Mouse (Mus musculus) neural tube, embryonic 11.5 days (tissue): ENCODE results near the gene Bag5. TPM values are rescaled to one million over a fixed set of nuclear protein-coding genes. Genes with fewer than 3 reads are reported as not detected.
A peak's percentile ranks its signal among the peaks of the same experiment; 100 is the strongest.

ENCODE experiments used
- ATAC-seq: fragments of 200-750 bp; cut with Nextera tagmentation; 2 replicates; pipeline ENCODE4 v1.8.0; 2017; ENCODE audit warnings: moderate number of reproducible peaks, mild to moderate bottlenecking, moderate TSS enrichment, moderate library complexity; ENCODE audit not compliant: insufficient read depth, low FRiP score, low TSS enrichment
- DNase-seq: peaks from one replicate; pipeline ENCODE4 v3.0.0-alpha.2; 2015; ENCODE audit warnings: low spot score
- H3K27ac ChIP-seq: fragments of 300-500 bp; sonication (generic); 2 replicates; pipeline ENCODE4 v1.5.1; 2014; ENCODE audit warnings: low read depth, mild to moderate bottlenecking, low read length
- H3K27me3 ChIP-seq: fragments of 300-500 bp; sonication (generic); 2 replicates; pipeline ENCODE4 v1.6.1; 2014; ENCODE audit warnings: mild to moderate bottlenecking, low read length, mixed read lengths; ENCODE audit not compliant: control insufficient read depth, insufficient read depth
- H3K36me3 ChIP-seq: fragments of 300-500 bp; sonication (generic); 2 replicates; pipeline ENCODE4 v1.6.1; 2014; ENCODE audit warnings: mild to moderate bottlenecking, low read length, moderate library complexity, mixed read lengths; ENCODE audit not compliant: control insufficient read depth, insufficient read depth
- H3K4me1 ChIP-seq: fragments of 300-500 bp; sonication (generic); 2 replicates; pipeline ENCODE4 v1.6.1; 2014; ENCODE audit warnings: low read length, mixed read lengths; ENCODE audit not compliant: control insufficient read depth, insufficient read depth
- H3K4me2 ChIP-seq: fragments of 300-500 bp; sonication (generic); 2 replicates; pipeline ENCODE4 v1.6.1; 2014; ENCODE audit warnings: low read depth, mild to moderate bottlenecking, moderate library complexity
- H3K4me3 ChIP-seq: fragments of 300-500 bp; sonication (generic); 2 replicates; pipeline ENCODE4 v1.5.1; 2014; ENCODE audit warnings: low read depth, low read length
- H3K9ac ChIP-seq: fragments of 300-500 bp; sonication (generic); 2 replicates; pipeline ENCODE4 v1.6.1; 2014; ENCODE audit warnings: mild to moderate bottlenecking, low read length
- H3K9me3 ChIP-seq: fragments of 300-500 bp; sonication (generic); 2 replicates; pipeline ENCODE4 v1.6.1; 2016; ENCODE audit warnings: low read length; ENCODE audit not compliant: control insufficient read depth
- WGBS: fragments of 180-500 bp; shearing (Covaris S2); extraction: QIAGEN DNeasy Blood & Tissue Kit; methylation state at CpG from one replicate; pipeline ENCODE4 v1.1.7; 2014; 5-methylcytosine and 5-hydroxymethylcytosine counted together
- polyA plus RNA-seq: library from polyadenylated mRNA; unstranded; fragments of >200 nt; fragmentation: Nextera tagmentation; extraction: Ambion mirVana; gene quantifications from 2 replicates; pipeline ENCODE4 v1.2.1, GENCODE M21; 2014

The Bag5 gene
- polyA plus RNA-seq, 1 experiment from 2014 or later: 60.0 TPM

DNA sequence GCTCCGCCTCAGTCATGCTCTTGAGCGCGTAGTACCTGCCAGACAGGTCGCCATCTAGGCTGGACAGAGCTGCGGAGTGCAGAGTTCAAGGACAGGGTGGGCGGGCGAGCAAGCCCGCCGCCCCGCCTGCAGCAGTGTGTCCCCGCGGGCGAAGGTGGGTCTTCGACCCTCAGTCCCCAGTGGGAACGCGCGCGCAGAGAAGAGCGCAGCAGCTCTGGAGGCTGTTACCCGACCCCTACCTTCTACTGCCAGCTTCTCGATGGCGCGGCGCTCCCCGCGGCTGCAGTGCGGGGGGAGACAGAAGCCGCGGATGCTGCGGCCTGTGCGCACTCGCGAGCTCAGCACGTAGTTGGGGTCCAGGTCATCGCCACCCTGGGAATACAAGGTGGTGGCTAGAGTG, 42.1 kb downstream of the Bag5 start:
- WGBS: under 1% methylated on average over 35 of the region's 35 CpGs
- Histone ChIP-seq H3K4me1 (peaks cover 14% of the 10 kb centered on the region), H3K9ac (peak overlapping the region; percentile 71), H3K9me3 (no peaks in the 10 kb centered on the region), H3K36me3 (no peaks in the 10 kb centered on the region), H3K27me3 (peaks cover 6% of the 10 kb centered on the region), H3K27ac (peak overlapping the region; percentile 78), H3K4me3 (peak overlapping the region; percentile 83), H3K4me2 (peak overlapping the region; percentile 88)
- ATAC-seq (no peak), DNase-seq (peak; percentile 35)

DNA sequence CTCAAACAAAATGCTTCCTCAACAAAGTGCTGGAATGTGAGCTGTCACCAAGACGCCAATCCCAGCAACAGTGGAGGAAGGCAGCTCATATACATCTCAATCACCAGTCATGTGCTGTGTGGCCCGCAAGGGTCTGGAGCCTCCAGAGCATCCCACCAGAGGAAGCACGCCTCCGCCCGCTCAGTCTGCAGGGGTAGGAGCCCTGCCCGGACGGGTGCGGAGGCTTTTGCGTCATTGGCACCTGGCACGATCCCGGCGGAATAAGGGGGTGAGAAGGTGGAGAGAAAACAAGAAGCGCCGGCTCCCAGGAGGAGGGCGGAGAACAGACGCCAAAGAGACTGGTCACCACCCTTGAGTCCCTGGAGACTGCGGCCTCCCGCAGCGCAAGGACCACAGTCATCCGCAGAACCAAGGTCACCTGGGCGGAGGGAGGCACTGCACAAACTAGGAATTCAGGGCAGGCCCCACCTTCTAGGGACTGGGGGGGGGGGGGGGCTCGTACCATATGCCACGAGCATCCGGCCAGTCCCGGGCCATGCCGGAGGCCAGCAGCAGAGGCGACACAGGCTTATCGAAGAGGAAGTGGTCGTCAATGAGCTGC, 42.6 kb downstream of the Bag5 start:
- peak; percentile 46 for DNase-seq

DNA sequence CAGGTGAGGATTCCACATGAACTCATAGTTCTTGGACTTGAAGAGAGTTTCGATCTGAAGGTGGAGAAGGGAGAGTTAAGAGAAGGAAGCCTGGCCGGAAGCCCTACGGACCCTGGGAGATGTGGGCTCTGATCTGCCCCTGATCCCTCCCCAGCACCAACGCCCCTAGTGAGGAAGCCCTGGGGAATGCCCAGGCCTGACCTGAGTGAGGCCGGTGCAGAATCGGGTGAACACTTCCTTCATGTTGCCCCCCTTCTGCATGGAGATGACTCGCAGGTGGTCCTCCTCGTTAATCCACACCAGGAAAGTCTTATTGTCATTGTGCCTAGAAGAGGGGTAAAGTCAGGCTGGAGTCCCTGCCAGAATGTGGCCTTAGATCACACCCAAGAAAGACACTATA, 43.1 kb downstream of the Bag5 start:
- Histone ChIP-seq H3K36me3 (no peaks in the 10 kb centered on the region), H3K4me3 (peak overlapping the region; percentile 83), H3K27me3 (peaks cover 6% of the 10 kb centered on the region), H3K4me2 (peak overlapping the region; percentile 88), H3K27ac (no peak overlapping the region), H3K9ac (peak overlapping the region; percentile 71), H3K4me1 (peaks cover 14% of the 10 kb centered on the region), H3K9me3 (no peaks in the 10 kb centered on the region)
- 42% methylated on average over 8 of the region's 8 CpGs for WGBS
- ATAC-seq (no peak), DNase-seq (no peak)

More for the DNA sequence above, 42.6 kb downstream of the Bag5 start:
- Histone ChIP-seq H3K27me3 (peaks cover 6% of the 10 kb centered on the region), H3K4me1 (peaks cover 14% of the 10 kb centered on the region), H3K9me3 (no peaks in the 10 kb centered on the region), H3K36me3 (no peaks in the 10 kb centered on the region), H3K9ac (peak overlapping the region; percentile 71), H3K4me2 (peak overlapping the region; percentile 88), H3K27ac (peak overlapping the region; percentile 29; the same call in 1 of the 2 replicates), H3K4me3 (peak overlapping the region; percentile 83)
- no peak for ATAC-seq
- WGBS: 5% methylated on average over 21 of the region's 29 CpGs

DNA sequence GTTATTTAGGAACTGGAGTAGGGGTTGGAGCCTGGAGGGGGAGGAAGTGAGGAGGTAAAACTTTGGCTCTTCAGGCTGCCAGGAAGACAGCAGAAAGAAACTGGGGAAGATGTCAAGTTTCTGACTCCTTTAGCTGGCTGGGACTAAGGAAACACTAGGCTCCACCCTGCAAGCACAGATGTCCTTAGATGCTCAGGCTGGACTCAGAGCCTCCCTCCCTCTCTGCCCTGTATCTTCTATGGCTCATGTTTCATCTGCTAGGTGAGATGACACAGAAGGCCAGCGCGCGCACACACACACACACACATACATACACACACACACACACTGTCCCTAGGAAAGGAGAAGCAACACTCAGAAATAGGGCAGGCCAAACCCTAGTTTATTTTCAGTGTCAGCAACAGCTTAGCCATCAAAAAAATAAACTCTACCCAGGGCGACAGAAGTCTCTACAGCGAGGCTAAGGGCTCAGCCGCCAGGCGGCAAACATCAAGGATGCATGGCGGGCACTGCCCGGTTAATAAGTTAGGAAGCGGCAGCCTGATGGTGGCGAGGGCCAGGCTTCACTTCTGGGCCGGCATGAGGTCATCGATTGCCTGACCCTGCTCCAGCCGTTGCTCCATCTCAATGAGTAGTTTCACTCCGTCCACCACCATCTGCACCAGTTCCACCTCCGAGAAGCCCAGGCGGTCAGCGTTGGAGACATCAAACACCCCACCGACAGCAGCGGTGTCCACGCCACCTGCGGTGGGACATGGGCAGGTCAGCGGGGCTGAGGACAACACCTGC, 43.9 kb downstream of the Bag5 start:
- H3K4me3 ChIP-seq: peak overlapping the region; percentile 83
- peaks cover 6% of the 10 kb centered on the region for H3K27me3 ChIP-seq
- H3K36me3 ChIP-seq: no peaks in the 10 kb centered on the region
- H3K9me3 ChIP-seq: no peaks in the 10 kb centered on the region
- WGBS: 62% methylated on average over 23 of the region's 23 CpGs
- peak overlapping the region; percentile 88 for H3K4me2 ChIP-seq
- peaks cover 14% of the 10 kb centered on the region for H3K4me1 ChIP-seq
- ATAC-seq (no peak), DNase-seq (no peak)
- peak overlapping the region; percentile 20 for H3K9ac ChIP-seq
- H3K27ac ChIP-seq: 0 out of 2 replicates have a peak overlapping the region, but pooled peaks have one; percentile 54

DNA sequence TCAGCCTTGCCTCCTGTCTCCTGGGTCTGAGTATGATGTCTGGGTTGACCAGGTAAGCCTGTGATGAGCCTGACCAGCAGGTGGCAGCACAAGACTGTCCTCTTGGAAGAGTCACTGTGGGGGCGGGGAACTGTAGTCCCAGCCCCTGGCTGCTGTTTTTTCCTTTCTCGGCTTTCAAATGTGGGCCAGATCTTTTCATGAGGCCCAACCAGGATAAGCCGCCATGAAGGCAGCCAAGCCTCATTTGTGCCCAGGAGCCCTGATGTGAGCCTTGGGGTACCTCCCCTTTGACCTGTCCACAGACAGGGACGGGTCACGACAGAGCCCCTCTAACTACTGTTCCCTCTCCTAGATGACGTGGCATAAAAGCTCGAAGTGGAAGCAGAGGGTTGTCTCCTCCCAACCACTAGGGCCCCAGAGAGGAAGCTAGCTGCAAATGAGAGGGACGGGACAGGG, 44.6 kb downstream of the Bag5 start:
- Histone ChIP-seq H3K4me1 (peaks cover 14% of the 10 kb centered on the region), H3K9ac (no peak overlapping the region; the same call in 1 of the 2 replicates), H3K9me3 (no peaks in the 10 kb centered on the region), H3K4me3 (0 out of 2 replicates have a peak overlapping the region, but pooled peaks have one; percentile 83), H3K27ac (peak overlapping the region; percentile 54; the same call in 1 of the 2 replicates), H3K27me3 (peaks cover under 1% of the 10 kb centered on the region; the same call in 1 of the 2 replicates), H3K36me3 (no peaks in the 10 kb centered on the region), H3K4me2 (peak overlapping the region; percentile 88)
- ATAC-seq: peak; percentile 58
- DNase-seq: peak; percentile 94
- under 1% methylated on average over 8 of the region's 8 CpGs for WGBS

DNA sequence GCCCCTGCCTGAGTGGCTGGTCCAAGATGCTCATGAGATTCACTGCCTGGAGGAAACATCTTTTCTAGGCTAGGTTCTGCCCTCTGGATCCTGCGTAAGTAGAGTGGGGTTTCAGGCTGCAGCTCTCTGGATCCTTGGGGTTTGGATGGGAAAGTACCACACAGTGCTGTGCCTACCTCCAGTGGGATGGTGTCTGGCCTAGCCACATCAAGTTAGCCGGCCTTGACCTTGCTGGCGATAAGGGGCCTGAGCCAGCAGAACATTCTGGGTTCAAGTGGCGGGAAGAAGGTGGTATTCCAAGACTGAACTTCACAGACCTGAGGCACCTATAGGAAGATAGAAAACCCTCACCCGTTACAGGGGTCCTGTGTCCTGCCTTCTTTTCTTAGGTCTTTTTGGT, 45.6 kb downstream of the Bag5 start:
- Histone ChIP-seq H3K36me3 (no peaks in the 10 kb centered on the region), H3K4me1 (peaks cover 10% of the 10 kb centered on the region), H3K27ac (no peak overlapping the region), H3K9ac (no peak overlapping the region), H3K4me2 (no peak overlapping the region), H3K4me3 (no peak overlapping the region), H3K9me3 (no peaks in the 10 kb centered on the region), H3K27me3 (no peaks in the 10 kb centered on the region)
- ATAC-seq (no peak), DNase-seq (no peak)
- WGBS: 92% methylated on average over 5 of the region's 5 CpGs

DNA sequence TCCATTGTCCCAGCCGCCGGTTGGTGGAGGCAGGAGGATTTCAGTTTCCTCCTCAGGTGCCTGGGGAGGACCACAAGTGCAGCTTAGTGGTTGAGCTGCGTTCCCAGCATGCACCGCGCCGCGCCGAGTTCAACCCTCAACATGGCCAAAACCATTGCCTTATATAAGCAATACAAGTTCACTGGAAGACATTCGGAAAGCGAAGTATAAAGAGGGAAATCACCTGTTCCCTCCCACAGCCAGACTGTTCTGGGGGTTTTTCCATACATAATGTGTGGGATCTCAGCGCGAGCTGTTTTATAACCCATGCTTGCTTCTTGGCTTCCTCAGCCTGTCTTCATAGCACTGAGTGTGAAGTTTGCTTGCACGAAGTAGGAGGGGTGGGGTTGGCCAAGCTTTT, 46.7 kb downstream of the Bag5 start:
- no peak overlapping the region for H3K4me2 ChIP-seq
- no peaks in the 10 kb centered on the region for H3K27me3 ChIP-seq
- WGBS: 77% methylated on average over 13 of the region's 13 CpGs
- ATAC-seq: no peak
- no peaks in the 10 kb centered on the region for H3K36me3 ChIP-seq
- H3K27ac ChIP-seq: no peak overlapping the region
- H3K4me3 ChIP-seq: no peak overlapping the region
- peaks cover 9% of the 10 kb centered on the region for H3K4me1 ChIP-seq
- no peak overlapping the region for H3K9ac ChIP-seq
- DNase-seq: no peak
- H3K9me3 ChIP-seq: no peaks in the 10 kb centered on the region

DNA sequence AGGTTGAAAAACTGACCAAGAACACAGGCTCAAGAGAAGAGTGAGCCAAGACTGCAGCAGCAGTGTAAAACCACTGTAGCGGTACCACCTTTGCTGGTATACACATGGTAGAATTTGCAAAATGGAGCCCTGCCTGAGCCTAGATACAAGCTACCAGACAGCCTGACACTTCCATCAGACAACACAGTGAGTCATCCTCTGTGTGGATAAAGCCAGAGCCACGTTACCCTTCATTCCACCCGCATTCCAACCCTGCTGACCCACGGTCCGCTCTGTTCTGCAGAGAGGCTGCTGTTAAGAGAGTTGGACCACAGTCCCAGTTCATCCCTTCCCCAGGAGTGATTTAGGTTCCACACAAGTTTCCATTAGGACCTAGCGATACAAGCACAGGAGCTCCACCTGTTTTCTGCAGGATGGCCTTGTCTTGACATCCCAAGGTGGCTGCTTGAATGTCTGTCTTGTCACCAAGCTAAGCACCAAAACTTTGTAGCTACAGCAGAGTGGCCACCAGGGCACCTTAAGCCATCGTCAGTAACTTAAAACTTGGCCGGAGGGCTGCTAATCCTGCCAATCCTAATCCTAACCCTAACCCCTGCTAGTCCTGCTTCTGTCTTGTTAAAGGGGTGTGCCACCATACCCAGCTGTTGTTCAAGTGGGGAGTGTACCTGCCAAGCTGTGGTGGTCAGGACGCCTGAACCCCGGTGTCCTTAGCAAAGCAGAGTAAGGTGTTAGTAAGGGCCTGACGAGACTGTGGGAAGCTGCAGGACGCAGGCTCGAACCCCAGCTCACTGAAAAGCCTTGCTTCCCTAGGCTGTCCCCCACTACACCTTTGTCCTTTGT, 47.8 kb downstream of the Bag5 start:
- Histone ChIP-seq H3K27ac (no peak overlapping the region), H3K4me3 (no peak overlapping the region), H3K36me3 (no peaks in the 10 kb centered on the region), H3K9me3 (no peaks in the 10 kb centered on the region), H3K4me2 (no peak overlapping the region), H3K9ac (no peak overlapping the region), H3K4me1 (peaks cover 6% of the 10 kb centered on the region), H3K27me3 (no peaks in the 10 kb centered on the region)
- 84% methylated on average over 13 of the region's 13 CpGs for WGBS
- ATAC-seq: no peak
- no peak for DNase-seq
